Mouse (Mus musculus) ES-E14 (cell line): ENCODE measurements at regions not wholly inside any gene's neighbourhood (a gene's known extent, or its start where the extent isn't known, plus 50 kb on each side); places are given as distances from the start of the nearest gene placed in this dataset.

Source experiments
- CHD2 ChIP-seq: IDR thresholded peaks from 2 replicates; pipeline ENCODE4 v1.6.1; 2014; ENCODE audit warnings: mild to moderate bottlenecking, low read depth, low read length, inconsistent platforms
- MAFK ChIP-seq: IDR thresholded peaks from 2 replicates; pipeline ENCODE4 v1.6.1; 2014; ENCODE audit warnings: mild to moderate bottlenecking, low read depth, low read length, inconsistent platforms; ENCODE audit not compliant: insufficient read depth
- ZC3H11A ChIP-seq: IDR thresholded peaks from 2 replicates; pipeline ENCODE4 v1.6.1; 2012; ENCODE audit warnings: low read depth, mild to moderate bottlenecking, inconsistent platforms, low read length, borderline replicate concordance
- ZNF384 ChIP-seq: IDR thresholded peaks from 2 replicates; pipeline ENCODE4 v1.6.1; 2012; ENCODE audit warnings: low read depth, low read length, inconsistent platforms

DNA sequence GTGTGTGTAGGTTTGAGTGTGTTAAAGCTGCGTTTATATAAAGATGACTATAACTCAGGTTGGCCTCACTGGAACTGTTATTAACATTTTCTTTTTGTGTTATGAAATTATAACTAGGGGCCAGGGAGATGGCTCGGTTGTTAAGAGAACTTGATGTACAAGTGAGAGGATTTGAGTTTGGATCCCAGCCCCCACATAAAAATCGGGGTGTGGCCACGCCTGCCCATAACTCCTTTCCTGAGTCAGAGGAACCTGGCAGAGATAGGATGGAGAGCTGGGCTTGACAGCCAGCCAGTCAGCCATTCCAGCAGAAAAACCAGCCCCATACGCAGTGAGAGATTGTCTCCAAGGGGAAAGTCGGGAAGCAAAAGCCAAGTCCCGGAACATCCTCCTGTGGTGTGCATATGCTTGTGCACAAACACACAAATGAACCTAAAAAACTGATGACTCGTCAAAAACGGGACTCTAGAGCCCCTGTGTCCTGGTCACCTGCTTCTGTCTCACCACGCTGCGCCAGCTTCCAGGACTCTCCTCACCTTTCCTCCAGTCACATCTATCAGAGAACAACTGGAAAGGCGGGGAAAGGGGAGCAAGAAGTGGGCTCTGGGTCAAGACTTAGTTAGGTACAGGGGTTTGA, 97.8 kb downstream of the Amer3 start:
- TF ChIP-seq ZC3H11A (no peak), ZNF384 (no peak), CHD2 (no peak), MAFK (peak; percentile 93)
